Mouse (Mus musculus) G1E-ER4 (cell line): Measurements from ENCODE around the gene Gm20388. TPM values are rescaled to one million over a fixed set of nuclear protein-coding genes. Genes with fewer than 3 reads are reported as not detected.
A peak's percentile ranks its signal among the peaks of the same experiment; 100 is the strongest.

Experiments used
- GATA1 ChIP-seq: IDR thresholded peaks from one replicate; pipeline ENCODE4 v1.8.0; 2012; ENCODE audit warnings: low read length, inconsistent platforms
- polyA plus RNA-seq: library from polyadenylated mRNA; stranded (reverse); fragments of >175 nt; gene quantifications from 2 replicates; pipeline ENCODE4 v1.2.3, GENCODE M21; 2012

The Gm20388 gene
- polyA plus RNA-seq, 1 experiment: not detected

DNA sequence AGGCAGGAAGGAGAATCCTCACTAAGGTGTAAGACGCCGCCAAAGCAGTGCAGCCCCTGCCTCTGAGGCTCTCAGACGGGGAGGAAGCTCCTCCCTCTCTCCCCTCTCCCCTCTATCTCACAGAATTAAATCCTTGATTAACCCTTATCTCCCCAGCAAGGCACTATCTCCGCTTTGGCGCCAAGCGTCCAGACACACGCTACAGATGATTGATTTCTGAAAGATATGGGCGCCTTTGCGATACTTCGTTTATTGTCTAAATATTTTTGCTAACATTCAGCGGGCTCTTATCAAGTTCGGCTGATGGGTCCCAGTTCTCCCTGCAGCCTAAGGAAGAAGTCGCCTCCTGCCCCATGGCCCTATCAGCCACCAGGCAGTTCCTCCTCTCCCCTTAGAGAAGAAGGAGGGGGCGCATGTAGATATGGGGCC is 2415.5 kb downstream of the Gm20388 start:
- TF ChIP-seq GATA1: no peak

DNA sequence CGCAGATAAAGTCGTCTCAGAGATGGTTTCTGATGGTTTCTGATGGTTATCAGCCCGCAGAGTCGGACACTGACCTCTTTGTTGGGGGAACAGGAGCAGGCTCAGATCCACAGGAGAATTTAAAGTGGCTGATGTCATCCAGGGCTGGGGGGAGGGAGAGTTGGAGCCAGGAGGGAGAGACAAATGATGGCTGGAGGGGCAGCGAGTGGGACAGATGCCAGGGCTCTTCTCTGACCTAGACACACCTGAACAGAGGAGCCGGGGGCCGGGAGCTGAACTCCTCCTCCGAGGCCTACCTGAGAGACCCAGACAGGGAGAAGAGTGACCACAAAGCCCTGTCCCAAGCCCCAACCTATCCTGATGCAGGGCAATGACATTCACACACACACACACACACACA is 2418.4 kb downstream of the Gm20388 start:
- no peak for TF ChIP-seq GATA1

DNA sequence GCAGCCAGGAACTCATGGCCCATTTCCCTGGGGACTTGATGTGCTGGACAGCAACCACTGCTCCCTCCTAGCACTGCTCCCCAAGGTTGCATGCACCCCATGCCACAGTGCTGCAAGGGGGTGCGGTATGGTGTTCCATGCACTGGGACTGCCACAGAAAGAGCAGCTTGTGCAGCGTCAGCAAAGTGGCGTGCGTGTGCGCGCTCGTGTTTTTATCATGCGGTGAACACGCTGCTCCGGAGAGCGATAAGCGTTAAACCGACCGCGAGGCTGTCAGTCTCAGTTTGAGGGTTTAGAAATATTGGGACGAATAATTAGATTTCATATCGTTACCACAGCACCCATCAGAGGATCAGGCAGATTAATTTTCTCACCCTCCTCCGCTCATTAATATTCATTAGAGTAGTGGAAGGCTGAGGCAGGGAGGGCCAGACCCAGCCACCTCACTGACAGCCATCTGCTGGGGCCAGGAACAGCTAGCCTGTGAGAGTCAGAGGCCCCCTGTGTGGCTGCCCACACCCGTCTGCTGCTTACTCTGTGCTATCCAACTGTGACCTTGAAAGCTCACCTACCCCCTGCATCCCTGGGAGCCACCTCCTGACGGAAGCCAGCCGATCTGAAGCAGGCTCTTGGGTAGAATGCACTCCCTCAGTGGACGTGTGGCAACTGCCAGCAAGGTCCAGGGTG is 2419.1 kb downstream of the Gm20388 start:
- peak; percentile 84 for TF ChIP-seq GATA1

DNA sequence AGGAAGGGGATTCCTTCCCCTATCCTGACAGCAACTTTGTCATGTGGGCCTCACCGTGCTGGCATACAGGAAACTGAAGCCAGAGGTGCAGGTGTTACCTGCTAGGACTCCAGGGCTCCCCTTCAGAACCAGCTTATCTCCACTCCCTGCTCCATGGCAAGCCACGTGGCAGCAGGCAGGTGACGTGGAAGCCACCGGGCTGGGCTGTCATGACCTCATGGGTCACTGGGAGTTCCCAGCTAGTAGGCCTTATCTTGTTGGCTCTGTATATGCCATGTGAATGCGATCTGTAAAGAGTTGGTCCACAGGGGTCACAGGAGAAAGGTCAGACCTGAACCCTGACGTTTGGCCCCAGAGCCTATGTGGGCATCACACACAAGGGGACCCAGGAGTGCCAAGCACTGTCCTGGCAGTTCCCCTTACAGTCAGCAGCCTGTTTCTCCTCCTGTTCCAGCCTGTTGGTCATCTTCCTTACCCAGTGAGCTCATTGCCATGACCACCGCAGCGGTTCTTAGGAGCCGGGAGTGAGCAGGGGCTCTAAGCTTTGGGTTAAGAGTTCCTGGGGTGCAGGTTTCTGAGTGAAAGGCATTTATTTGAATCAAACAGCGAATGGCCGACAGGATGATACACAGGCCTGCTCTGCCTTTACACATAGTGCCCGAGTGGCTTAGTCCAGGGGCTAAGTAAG is 2419.9 kb downstream of the Gm20388 start:
- no peak for TF ChIP-seq GATA1

DNA sequence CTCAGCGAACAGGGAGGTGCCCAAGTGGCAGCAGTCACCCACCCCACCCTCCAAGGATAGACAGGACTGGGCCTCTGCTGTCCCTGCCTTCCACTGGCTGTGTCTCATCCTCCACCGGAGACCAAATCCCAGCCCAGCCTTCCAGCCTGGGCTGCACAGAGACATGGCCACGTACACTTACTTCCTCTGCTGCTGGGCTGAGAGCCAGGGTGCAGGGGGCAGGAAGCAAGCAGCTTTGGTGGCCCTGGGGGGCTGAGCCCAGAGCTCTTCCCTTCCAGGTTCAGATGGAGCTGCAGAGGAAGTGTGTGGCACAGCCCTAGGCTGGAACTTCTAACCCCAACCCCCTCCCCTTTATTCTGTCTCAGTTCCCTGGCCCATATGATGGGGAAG is 2420.5 kb downstream of the Gm20388 start:
- no peak for TF ChIP-seq GATA1

DNA sequence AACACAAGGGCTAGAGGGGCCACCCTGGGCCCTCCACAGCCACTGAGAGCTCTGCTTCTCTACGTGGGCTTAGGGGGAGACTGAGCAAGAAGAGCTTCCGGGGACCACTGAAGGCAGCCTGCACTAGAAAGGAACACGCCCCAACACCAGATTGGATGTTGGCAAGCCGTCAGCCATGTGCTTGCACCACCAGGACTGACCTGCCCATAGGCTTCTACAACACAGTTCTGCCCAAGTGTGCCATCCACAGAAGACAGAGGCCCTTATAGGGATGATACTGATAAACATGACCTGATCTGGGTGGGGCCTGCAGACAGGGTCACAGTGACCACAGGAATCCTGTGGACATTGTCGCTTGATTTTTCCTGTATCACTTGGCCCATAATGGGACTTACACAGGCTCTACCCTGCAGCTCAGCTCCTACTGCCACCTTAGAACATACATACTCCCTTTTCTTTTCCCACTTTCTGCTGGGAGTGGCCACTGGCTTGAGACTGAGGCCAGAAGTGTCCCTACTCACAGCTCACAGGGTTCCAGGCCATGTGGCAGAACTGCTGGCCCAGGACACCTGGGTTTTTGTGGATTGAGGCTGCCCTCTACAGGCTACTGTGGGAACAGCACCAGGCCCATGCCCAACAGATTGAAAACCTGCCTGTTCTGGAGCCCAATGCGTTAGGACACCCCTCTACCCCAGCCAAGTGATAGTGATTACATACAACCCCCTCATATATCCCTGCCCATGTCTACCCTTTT is 2422.3 kb downstream of the Gm20388 start:
- TF ChIP-seq GATA1: no peak

DNA sequence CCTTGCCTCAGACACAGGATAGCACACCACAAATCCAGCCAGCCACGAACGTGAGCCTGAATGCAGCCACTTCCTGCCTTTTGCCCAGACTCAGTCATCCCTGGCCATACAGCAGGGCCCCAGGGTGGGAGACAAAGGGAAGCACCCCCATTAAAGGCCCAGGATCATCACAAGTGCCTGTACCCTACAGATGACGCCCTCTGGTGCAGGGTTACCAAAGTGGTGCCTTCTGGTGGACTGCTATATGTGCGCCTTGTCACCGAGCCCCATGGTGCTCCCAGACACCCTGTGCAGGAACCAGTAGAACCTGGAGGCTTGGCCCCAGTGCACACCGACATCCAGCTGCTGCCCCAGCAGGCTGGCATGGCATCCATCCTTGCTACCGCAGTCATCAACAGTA is 2422.9 kb downstream of the Gm20388 start:
- TF ChIP-seq GATA1: no peak

DNA sequence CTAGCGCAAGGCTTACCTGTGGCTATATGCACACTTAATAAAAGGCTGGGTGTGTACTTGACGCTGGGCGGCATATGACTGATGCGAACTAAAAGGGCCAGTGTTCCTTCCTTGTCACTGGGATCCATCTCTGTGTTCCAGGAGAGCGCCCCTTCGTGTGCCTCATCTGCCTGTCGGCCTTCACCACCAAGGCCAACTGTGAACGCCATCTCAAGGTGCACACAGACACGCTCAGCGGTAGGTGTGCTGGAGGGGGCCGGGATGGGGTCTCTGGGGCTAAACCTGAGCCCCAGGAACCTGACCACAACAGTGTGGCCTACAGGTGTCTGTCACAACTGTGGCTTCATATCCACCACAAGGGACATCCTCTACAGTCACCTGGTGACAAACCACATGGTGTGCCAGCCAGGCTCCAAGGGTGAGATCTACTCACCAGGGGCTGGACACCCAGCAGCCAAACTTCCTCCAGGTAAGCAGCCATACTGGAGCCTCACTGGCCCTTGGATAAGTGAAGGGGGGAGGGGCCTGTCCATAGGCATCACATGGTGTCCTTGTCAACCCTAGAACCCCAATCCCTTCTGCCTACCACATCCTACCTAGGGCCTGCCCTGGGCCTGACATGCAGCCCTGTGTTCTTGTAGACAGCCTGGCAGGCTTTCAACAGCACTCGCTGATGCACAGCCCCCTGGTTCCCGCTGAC is 2424.3 kb downstream of the Gm20388 start:
- no peak for TF ChIP-seq GATA1

DNA sequence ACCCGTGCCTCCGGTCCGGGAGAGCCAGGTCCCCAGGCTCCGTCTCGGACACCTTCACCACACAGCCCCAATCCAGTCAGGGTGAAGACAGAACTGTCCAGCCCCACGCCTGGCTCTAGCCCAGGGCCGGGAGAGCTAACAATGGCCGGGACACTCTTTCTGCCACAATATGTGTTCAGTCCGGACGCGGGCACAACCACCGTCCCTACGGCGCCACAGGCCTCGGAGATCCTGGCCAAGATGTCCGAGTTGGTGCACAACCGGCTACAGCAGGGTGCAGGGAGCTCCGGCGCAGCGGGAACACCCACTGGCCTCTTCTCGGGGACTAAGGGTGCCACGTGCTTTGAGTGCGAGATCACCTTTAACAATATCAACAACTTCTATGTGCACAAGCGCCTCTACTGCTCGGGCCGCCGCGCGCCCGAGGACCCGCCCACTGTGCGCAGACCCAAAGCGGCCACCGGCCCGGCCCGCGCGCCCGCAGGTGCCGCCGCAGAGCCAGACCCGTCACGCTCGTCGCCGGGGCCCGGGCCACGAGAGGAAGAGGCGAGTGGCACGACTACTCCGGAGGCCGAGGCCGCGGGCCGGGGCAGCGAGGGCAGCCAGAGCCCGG is 2425.1 kb downstream of the Gm20388 start:
- no peak for TF ChIP-seq GATA1

DNA sequence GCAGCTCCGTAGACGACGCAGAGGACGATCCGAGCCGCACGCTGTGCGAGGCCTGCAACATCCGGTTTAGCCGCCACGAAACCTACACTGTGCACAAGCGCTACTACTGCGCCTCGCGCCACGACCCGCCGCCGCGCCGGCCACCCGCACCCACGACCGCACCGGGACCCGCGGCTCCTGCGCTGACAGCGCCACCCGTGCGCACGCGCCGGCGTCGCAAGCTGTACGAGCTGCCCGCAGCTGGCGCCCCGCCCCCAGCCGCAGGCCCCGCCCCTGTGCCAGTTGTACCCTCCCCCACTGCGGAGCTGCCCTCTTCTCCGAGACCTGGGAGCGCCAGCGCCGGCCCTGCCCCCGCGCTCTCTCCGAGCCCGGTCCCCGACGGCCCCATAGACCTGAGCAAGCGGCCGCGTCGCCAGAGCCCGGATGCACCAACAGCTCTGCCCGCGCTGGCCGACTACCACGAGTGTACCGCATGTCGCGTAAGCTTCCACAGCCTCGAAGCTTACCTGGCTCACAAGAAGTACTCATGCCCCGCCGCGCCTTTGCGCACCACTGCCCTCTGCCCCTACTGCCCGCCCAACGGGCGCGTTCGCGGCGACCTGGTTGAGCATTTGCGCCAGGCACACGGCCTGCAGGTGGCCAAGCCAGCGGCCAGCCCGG is 2425.7 kb downstream of the Gm20388 start:
- TF ChIP-seq GATA1: no peak

DNA sequence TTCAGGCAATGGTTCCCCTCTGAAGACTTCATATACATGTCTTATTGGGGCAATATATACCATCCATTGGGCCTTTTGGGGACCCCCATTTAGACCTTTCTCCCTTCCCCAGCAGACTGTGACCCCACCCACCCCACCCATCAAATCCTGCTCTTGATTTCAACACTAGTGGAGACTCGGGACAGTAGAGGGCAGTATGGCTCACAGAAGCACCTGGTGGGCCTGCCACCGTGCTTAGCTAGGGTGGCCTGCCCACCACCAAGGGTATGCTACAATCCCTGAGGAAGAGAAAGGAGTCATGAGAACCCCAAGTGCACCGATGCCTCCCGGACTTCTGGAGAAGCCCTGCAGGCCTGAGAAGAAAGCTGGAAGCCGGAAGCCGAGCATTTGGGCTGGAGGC is 2428.2 kb downstream of the Gm20388 start:
- TF ChIP-seq GATA1: no peak

DNA sequence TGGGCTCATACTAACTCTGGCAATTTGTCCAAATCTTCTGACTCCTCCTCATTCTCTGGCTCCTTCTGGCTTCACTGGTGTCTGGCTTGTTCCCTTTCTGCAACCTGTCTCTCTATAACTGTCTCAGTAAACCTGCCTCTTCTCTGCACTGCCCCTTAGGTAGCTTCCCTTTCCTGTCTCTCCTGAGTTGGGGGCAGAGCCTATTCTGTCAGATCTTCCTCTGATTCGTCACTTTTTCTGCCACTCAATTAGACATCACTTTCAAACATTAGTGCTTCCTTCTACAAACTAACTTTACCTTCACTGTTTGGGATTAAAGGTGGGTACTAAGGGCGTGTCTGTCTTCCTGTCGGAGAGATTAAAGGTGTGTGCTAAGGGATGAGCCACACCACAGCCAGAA is 2430.1 kb downstream of the Gm20388 start:
- TF ChIP-seq GATA1: no peak

DNA sequence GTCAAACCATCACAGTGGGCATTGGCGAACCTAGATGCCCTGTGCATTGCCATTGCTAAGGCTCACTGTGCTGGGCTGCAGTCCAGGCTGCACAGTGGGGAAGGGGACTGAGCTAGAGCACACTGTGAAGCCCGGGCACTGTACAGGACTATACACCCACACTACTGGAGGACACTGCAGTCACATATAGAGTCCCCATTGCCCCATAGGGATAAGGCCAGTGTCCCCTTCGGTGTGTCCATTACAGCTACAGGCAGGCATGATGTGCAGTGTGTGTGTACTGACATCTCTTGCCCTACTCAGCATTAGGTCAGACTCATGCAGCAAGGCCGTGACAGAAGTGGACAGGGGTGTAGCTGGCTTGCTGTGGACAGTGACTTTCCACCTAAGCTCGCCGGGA is 2431.1 kb downstream of the Gm20388 start:
- no peak for TF ChIP-seq GATA1

DNA sequence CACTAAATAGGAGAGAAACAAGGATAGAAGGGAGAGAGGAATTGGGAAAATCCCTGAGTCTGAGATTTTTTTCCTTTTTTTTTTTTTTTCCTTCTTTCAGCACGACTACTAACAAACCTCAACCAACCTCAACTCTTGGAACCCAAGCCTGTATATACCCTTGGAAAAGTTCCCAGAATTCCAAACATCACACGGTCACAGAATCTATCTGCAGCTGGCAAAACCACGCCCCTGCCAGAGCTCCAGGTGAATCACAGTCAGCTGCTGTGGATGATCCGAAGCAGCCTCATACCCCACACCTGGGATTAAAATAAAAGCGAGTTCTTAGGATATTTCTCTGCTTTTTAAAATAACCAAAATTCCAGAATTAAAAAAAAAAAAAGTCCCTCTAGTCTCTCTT is 2431.7 kb downstream of the Gm20388 start:
- no peak for TF ChIP-seq GATA1

DNA sequence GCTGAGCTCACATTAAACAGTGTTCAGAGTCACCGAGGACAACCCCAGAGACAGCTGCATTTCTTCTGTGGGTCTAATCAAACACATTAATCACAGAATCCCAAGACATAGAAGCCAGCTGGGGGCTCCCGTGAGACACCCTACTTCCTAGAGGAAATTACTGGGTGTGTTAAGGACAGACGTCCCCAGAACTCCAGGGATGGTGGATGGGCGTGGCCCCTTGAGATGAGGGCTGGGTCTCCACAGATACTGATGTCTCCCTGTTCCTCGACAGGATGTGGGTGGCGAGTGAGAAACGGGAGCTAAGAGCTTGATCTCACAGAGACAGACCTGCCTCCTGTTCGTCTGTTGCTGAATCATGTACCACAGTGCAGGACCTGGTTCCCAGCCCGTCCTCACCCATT is 2432.2 kb downstream of the Gm20388 start:
- no peak for TF ChIP-seq GATA1
